Mouse (Mus musculus) C2C12 (cell line): Measurements from ENCODE around the gene Rap1b. TPM values are rescaled to one million over a fixed set of nuclear protein-coding genes. Genes with fewer than 3 reads are reported as not detected.

Experiments
- H3K27me3 ChIP-seq: one replicate; pipeline ENCODE4 v1.6.1; 2011; ENCODE audit not compliant: control insufficient read depth, insufficient read depth, insufficient read length
- H3K36me3 ChIP-seq: one replicate; pipeline ENCODE4 v1.6.1; 2011; ENCODE audit not compliant: control insufficient read depth, insufficient read depth
- H3K4me3 ChIP-seq: one replicate; pipeline ENCODE4 v1.5.1; 2011; ENCODE audit warnings: mild to moderate bottlenecking, control low read depth; ENCODE audit not compliant: poor library complexity, insufficient read depth, severe bottlenecking
- H3K79me2 ChIP-seq: one replicate; pipeline ENCODE4 v1.6.1; 2011; ENCODE audit not compliant: control insufficient read depth, insufficient read depth
- H3K79me3 ChIP-seq: one replicate; pipeline ENCODE4 v1.6.1; 2011; ENCODE audit warnings: low read depth, control low read depth
- H3ac ChIP-seq: one replicate; pipeline ENCODE3; 2011; ENCODE audit warnings: low read depth; ENCODE audit not compliant: control insufficient read depth, insufficient read length
- CEBPB ChIP-seq: IDR thresholded peaks from one replicate; pipeline ENCODE4 v1.6.1; 2011; ENCODE audit warnings: low read depth, mild to moderate bottlenecking, control low read depth, moderate library complexity
- CTCF ChIP-seq: IDR thresholded peaks from one replicate; pipeline ENCODE4 v1.5.1; 2011; ENCODE audit not compliant: control insufficient read depth, insufficient read depth, insufficient read length
- FOSL1 ChIP-seq: IDR thresholded peaks from one replicate; pipeline ENCODE4 v1.8.0; 2011; ENCODE audit warnings: mild to moderate bottlenecking, low read length; ENCODE audit not compliant: poor library complexity, insufficient read depth, severe bottlenecking
- MAX ChIP-seq: IDR thresholded peaks from one replicate; pipeline ENCODE4 v1.6.1; 2011; ENCODE audit warnings: mild to moderate bottlenecking, control low read depth
- MYOD1 ChIP-seq: IDR thresholded peaks from one replicate; pipeline ENCODE4 v1.6.1; 2011; ENCODE audit warnings: low read depth; ENCODE audit not compliant: control insufficient read depth, insufficient read length
- MYOG ChIP-seq: IDR thresholded peaks from one replicate; pipeline ENCODE4 v1.6.1; 2011; ENCODE audit not compliant: control insufficient read depth, insufficient read length; ENCODE audit errors: extremely low read depth
- USF1 ChIP-seq: IDR thresholded peaks from one replicate; pipeline ENCODE4 v1.6.1; 2011; ENCODE audit warnings: low read depth, mild to moderate bottlenecking, control low read depth, moderate library complexity
- polyA plus RNA-seq: library from polyadenylated mRNA; unstranded; fragments of >200 nt; fragmentation: generic; extraction: Trizol; gene quantifications from one replicate; pipeline ENCODE4 v1.2.1, GENCODE M21; 2012; ENCODE audit warnings: missing spikeins

The Rap1b gene
- polyA plus RNA-seq, 1 experiment: 54.9 TPM

DNA sequence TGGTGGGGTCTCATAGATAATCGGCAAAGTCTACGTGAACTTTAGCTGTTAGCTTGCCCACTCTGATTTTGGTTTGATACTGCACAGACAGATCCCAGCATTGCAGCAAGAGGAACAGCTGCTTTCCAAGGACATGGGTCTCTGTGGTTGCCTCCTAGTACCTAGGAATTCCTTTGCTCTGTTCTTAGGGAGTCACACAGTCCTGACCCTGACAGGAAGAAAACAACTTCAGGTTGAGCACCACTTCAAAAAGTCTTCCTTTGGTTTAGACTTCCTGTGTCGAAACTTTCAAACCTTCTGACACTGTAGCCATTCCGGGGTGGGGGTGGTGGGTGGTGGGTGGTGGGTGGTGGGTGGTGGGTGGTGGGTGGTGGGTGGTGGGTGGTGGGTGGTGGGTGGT lies 18.4 kb upstream of the Rap1b start:
- no peak overlapping the region for H3ac ChIP-seq
- H3K79me2 ChIP-seq: no peaks in the 10 kb centered on the region
- TF ChIP-seq FOSL1 (no peak), MAX (no peak), CTCF (no peak), USF1 (no peak), MYOD1 (no peak), MYOG (no peak), CEBPB (no peak)
- no peak overlapping the region for H3K4me3 ChIP-seq
- no peaks in the 10 kb centered on the region for H3K79me3 ChIP-seq
- H3K36me3 ChIP-seq: no peaks in the 10 kb centered on the region
- H3K27me3 ChIP-seq: no peaks in the 10 kb centered on the region

GRCm38 (mm10) chr10:117862014-117862580 lies 16.3 kb upstream of the Rap1b start:
- no peak overlapping the region for H3ac ChIP-seq
- no peaks in the 10 kb centered on the region for H3K36me3 ChIP-seq
- TF ChIP-seq CEBPB: no peak
- TF ChIP-seq USF1: no peak
- no peak for TF ChIP-seq MYOD1
- no peak for TF ChIP-seq FOSL1
- TF ChIP-seq MAX: no peak
- TF ChIP-seq MYOG: no peak
- no peaks in the 10 kb centered on the region for H3K27me3 ChIP-seq
- no peak overlapping the region for H3K4me3 ChIP-seq
- H3K79me3 ChIP-seq: no peaks in the 10 kb centered on the region
- H3K79me2 ChIP-seq: no peaks in the 10 kb centered on the region

- Histone ChIP-seq H3K79me2 (no peaks in the 10 kb centered on the region), H3K79me3 (no peaks in the 10 kb centered on the region), H3K36me3 (no peaks in the 10 kb centered on the region), H3ac (no peak overlapping the region), H3K27me3 (no peaks in the 10 kb centered on the region), H3K4me3 (no peak overlapping the region)
- no peak for TF ChIP-seq MAX
- TF ChIP-seq CEBPB: no peak
- TF ChIP-seq MYOG: no peak
- TF ChIP-seq CTCF: no peak
- no peak for TF ChIP-seq USF1
- TF ChIP-seq MYOD1: no peak
- TF ChIP-seq FOSL1: no peak
These were observed 15.1 kb upstream of the Rap1b start for GRCm38 (mm10) chr10:117860958-117861357.

DNA sequence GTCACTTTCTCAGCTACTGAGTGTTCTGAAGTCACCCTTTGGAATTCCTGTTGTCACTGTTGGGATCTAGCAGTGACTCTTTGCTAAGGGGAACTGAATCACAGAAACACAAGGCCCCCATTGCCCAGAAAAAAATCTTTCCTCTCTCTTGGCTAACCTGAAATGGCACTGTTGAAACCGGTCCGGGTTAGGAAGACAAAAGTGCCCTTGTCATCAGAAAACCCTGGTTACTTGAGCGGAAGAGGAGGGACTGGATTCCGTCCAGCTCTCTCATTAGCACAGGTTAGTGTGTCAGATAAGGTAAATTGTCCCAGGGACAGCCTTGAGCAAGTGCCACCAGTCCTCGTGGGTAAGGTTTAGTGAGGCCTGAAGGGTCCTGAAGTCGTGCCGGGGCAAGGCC lies 14.5 kb upstream of the Rap1b start:
- Histone ChIP-seq H3K79me2 (no peaks in the 10 kb centered on the region), H3K27me3 (no peaks in the 10 kb centered on the region), H3K79me3 (no peaks in the 10 kb centered on the region), H3K36me3 (no peaks in the 10 kb centered on the region), H3ac (no peak overlapping the region), H3K4me3 (no peak overlapping the region)
- no peak for TF ChIP-seq MAX
- TF ChIP-seq CEBPB: no peak
- TF ChIP-seq USF1: no peak

GRCm38 (mm10) chr10:117859800-117860199 lies 14.0 kb upstream of the Rap1b start:
- TF ChIP-seq CEBPB (no peak), MYOG (no peak), MYOD1 (no peak), MAX (no peak), USF1 (no peak), FOSL1 (no peak), CTCF (no peak)
- H3K4me3 ChIP-seq: no peak overlapping the region
- no peaks in the 10 kb centered on the region for H3K79me2 ChIP-seq
- H3K27me3 ChIP-seq: no peaks in the 10 kb centered on the region
- H3K79me3 ChIP-seq: no peaks in the 10 kb centered on the region
- H3ac ChIP-seq: no peak overlapping the region
- H3K36me3 ChIP-seq: no peaks in the 10 kb centered on the region

DNA sequence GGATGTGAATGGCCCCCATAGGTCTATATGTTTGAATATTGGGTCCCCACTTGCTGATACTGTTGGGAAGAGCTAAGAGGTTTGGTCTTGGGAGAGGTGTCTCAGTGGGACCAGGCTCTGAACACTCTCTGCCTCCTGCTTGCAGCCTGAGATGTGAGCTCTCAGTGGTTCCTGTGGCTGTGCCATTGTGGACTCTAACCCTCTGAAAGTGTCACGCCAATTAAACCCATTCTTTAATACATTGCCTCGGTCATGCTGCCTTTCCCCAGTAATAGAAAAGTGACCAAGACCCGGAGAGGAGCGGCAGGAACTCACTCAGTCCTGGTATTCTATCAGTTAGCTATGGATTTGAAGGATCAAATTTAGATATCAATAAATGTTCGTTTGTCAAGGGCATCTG lies 12.4 kb upstream of the Rap1b start:
- Histone ChIP-seq H3ac (no peak overlapping the region), H3K27me3 (no peaks in the 10 kb centered on the region), H3K36me3 (no peaks in the 10 kb centered on the region), H3K79me3 (no peaks in the 10 kb centered on the region), H3K4me3 (no peak overlapping the region), H3K79me2 (no peaks in the 10 kb centered on the region)
- TF ChIP-seq FOSL1: no peak
- TF ChIP-seq CEBPB: no peak
- no peak for TF ChIP-seq USF1
- no peak for TF ChIP-seq MYOG
- TF ChIP-seq CTCF: no peak
- TF ChIP-seq MYOD1: no peak
- no peak for TF ChIP-seq MAX
